Mouse (Mus musculus): ENCODE results near the gene Dner.

GRCm38 (mm10) chr1:84525514-84525913 is 170.5 kb downstream of the Dner start:
- no peak for TF ChIP-seq EP300 (IDR thresholded peaks at IDR 0.05; ENCODE audit: low read depth in 1 of 2, low read length in 2 of 2)
- TF ChIP-seq MAX (IDR thresholded peaks at IDR 0.05; ENCODE audit: low read length): no peak
- TF ChIP-seq CTCF (IDR thresholded peaks at IDR 0.05 in 2 of 3, conservative IDR thresholded peaks at IDR 0.05 in 1 of 3; ENCODE audit: control insufficient read depth in 1 of 3, insufficient read depth in 1 of 3, low read depth in 2 of 3, low read length in 3 of 3, poor library complexity in 1 of 3, severe bottlenecking in 1 of 3): no peak
- TF ChIP-seq HCFC1 (IDR thresholded peaks at IDR 0.05; ENCODE audit: low read depth, low read length): no peak
- TF ChIP-seq NELFE (IDR thresholded peaks at IDR 0.05; ENCODE audit: low read depth, low read length): no peak
- TF ChIP-seq ETS1 (IDR thresholded peaks at IDR 0.05; ENCODE audit: low read depth, low read length): no peak
- no peak for TF ChIP-seq GABPA (IDR thresholded peaks at IDR 0.05; ENCODE audit: low read depth, low read length)
- TF ChIP-seq TBP (IDR thresholded peaks at IDR 0.05; ENCODE audit: low read depth, low read length): no peak
- no peak for TF ChIP-seq MAFK (IDR thresholded peaks at IDR 0.05; ENCODE audit: borderline replicate concordance, low read depth, low read length)
- no peak for TF ChIP-seq MEF2A (IDR thresholded peaks at IDR 0.05; ENCODE audit: extremely low read depth, insufficient replicate concordance, low read depth, low read length, poor library complexity, severe bottlenecking)
- no peak for TF ChIP-seq E2F4 (IDR thresholded peaks at IDR 0.05; ENCODE audit: borderline replicate concordance, low read depth, low read length)
- TF ChIP-seq MYC (IDR thresholded peaks at IDR 0.05; ENCODE audit: low read depth, low read length): no peak
- TF ChIP-seq MYB (IDR thresholded peaks at IDR 0.05; ENCODE audit: low read depth, low read length): no peak

Data from MEL (cell line).